Mouse (Mus musculus): ENCODE measurements around the gene Rnf26. TPM values are rescaled to one million over a fixed set of nuclear protein-coding genes. Genes with fewer than 3 reads are reported as not detected.

Gene Rnf26
- polyA plus RNA-seq, 1 experiment from 2014 or later, result 33.7 TPM

GRCm38 (mm10) chr9:44078955-44079756 lies 34.2 kb downstream of the Rnf26 start:
- WGBS, result 43% methylated on average over 16 of the region's 16 CpGs
- no peak overlapping the region for H3K9ac ChIP-seq (replicated peaks)
- H3K4me2 ChIP-seq, result peak overlapping the region; percentile 1; the same call in 1 of the 2 replicates

DNA sequence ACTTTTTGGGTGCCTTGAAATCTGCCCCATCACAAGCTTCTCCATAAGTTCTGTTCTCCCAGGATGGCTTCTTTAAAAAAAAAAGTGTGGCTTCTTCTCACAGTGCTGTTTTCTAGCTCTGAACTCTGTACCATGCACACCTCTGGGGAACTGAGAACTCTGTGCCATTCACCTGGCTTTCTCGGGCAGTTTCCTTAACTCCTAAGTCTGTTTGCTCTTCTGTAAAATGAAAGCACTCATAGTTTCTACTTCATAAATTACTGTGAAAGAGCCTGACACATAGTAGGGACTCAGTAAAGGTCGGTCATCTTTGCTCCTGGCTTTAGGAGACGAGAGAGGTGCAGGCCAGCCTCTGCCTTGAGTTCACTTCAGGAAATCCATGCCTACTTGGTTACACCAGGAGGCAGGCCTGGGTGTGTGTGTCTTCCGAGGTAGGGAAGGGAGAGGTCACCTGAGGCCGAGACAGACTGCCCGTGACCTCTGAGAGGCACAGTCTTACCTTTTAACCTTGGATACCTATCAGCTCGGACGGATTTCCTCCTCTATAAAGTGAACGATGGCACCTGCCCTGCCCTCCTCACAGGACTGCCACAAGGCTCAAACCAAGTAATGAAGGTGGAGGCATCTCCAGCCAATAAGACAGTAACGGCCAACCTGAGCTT lies 35.0 kb downstream of the Rnf26 start:
- H3K27me3 ChIP-seq (replicated peaks), result peaks cover 5% of the 10 kb centered on the region
- H3K36me3 ChIP-seq, result no peaks in the 10 kb centered on the region
- H3K9me3 ChIP-seq (replicated peaks), result no peaks in the 10 kb centered on the region
- no peak overlapping the region for H3K4me3 ChIP-seq (replicated peaks)
- H3K4me1 ChIP-seq, result peaks cover 26% of the 10 kb centered on the region
- no peak overlapping the region for H3K27ac ChIP-seq (replicated peaks)
- H3K4me2 ChIP-seq, result no peak overlapping the region
- ATAC-seq (ENCODE audit: low FRiP score), result no peak
- no peak overlapping the region for H3K9ac ChIP-seq (replicated peaks)
- 86% methylated on average over 10 of the region's 10 CpGs for WGBS

More at GRCm38 (mm10) chr9:44078955-44079756, 34.2 kb downstream of the Rnf26 start:
- no peaks in the 10 kb centered on the region for H3K36me3 ChIP-seq
- peak; percentile 50; the same call in 1 of the 2 replicates for ATAC-seq (ENCODE audit: low FRiP score)
- peaks cover 33% of the 10 kb centered on the region for H3K4me1 ChIP-seq
- no peak overlapping the region for H3K27ac ChIP-seq (replicated peaks)
- no peaks in the 10 kb centered on the region for H3K9me3 ChIP-seq (replicated peaks)
- H3K27me3 ChIP-seq (replicated peaks), result peaks cover 9% of the 10 kb centered on the region
- H3K4me3 ChIP-seq (replicated peaks), result no peak overlapping the region

DNA sequence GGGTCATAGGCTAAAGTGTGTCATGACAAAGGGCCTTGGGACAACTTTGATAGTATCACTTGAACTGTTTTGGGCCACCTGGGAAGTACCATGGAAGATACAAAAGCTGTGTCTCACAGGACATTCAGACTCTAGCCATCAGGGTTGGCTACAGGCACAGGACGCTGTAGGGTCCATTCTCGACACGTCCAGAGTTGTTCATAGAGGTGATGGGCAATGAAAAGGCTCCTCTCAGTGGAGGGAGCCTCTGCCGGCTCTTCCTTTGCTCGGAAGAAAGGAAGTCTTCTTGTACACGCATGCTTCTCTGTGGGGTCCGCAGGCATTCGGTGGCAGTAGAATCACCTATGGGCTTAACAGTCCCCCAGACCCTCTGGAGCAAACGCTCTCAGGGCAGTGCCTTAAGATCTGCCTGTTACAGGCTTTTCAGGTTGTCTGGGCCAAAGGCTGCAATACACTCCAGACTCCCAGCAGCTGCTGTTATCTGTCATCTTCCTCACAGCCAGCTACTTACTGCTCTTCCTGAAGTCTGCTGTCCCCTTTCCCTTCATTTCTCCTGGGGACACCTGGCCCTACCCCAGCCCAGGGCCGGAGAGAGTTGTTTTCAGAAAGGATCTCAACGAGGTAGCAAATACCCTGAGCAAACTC lies 35.9 kb downstream of the Rnf26 start:
- no peak overlapping the region for H3K4me3 ChIP-seq (replicated peaks)
- no peak for ATAC-seq (ENCODE audit: low FRiP score)
- no peaks in the 10 kb centered on the region for H3K36me3 ChIP-seq
- H3K27ac ChIP-seq (replicated peaks), result no peak overlapping the region
- H3K9ac ChIP-seq (replicated peaks), result no peak overlapping the region
- peaks cover 29% of the 10 kb centered on the region for H3K4me1 ChIP-seq
- H3K27me3 ChIP-seq (replicated peaks), result 0 out of 2 replicates have a peak, but pooled peaks cover 3% of the 10 kb centered on the region
- H3K4me2 ChIP-seq, result no peak overlapping the region
- no peaks in the 10 kb centered on the region for H3K9me3 ChIP-seq (replicated peaks)
- 83% methylated on average over 11 of the region's 11 CpGs for WGBS

DNA sequence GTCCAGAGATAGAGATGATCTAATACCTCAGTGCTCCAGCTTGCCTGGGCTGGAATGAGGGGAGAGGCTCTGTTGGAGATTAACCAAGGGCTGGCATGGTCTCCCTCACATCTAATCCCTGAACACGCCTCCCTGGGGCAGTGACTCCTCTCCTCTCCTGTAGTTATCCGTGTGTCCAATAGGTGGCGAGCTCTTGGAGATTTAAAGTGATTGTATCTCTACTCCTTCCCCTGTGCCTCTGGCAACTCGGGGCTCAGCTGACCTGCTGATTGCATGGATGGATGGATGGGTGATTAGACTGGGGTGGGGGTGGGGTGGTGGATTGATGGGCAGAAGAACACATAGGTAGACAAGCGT lies 36.6 kb downstream of the Rnf26 start:
- Histone ChIP-seq H3K27me3 (replicated peaks) (0 out of 2 replicates have a peak, but pooled peaks cover 3% of the 10 kb centered on the region), H3K9ac (replicated peaks) (no peak overlapping the region), H3K4me1 (peaks cover 35% of the 10 kb centered on the region), H3K4me3 (replicated peaks) (no peak overlapping the region), H3K36me3 (no peaks in the 10 kb centered on the region), H3K27ac (replicated peaks) (no peak overlapping the region), H3K4me2 (no peak overlapping the region), H3K9me3 (replicated peaks) (no peaks in the 10 kb centered on the region)
- ATAC-seq (ENCODE audit: low FRiP score), result no peak
- WGBS, result 14% methylated on average over 5 of the region's 5 CpGs

- Histone ChIP-seq H3K4me3 (replicated peaks) (no peak overlapping the region), H3K27ac (replicated peaks) (no peak overlapping the region), H3K9ac (replicated peaks) (no peak overlapping the region), H3K27me3 (replicated peaks) (0 out of 2 replicates have a peak, but pooled peaks cover 3% of the 10 kb centered on the region), H3K9me3 (replicated peaks) (no peaks in the 10 kb centered on the region), H3K4me1 (peaks cover 37% of the 10 kb centered on the region), H3K4me2 (no peak overlapping the region), H3K36me3 (no peaks in the 10 kb centered on the region)
- ATAC-seq (ENCODE audit: low FRiP score), result no peak
- 69% methylated on average over 16 of the region's 16 CpGs for WGBS
These were observed 37.1 kb downstream of the Rnf26 start for GRCm38 (mm10) chr9:44075996-44076763.

DNA sequence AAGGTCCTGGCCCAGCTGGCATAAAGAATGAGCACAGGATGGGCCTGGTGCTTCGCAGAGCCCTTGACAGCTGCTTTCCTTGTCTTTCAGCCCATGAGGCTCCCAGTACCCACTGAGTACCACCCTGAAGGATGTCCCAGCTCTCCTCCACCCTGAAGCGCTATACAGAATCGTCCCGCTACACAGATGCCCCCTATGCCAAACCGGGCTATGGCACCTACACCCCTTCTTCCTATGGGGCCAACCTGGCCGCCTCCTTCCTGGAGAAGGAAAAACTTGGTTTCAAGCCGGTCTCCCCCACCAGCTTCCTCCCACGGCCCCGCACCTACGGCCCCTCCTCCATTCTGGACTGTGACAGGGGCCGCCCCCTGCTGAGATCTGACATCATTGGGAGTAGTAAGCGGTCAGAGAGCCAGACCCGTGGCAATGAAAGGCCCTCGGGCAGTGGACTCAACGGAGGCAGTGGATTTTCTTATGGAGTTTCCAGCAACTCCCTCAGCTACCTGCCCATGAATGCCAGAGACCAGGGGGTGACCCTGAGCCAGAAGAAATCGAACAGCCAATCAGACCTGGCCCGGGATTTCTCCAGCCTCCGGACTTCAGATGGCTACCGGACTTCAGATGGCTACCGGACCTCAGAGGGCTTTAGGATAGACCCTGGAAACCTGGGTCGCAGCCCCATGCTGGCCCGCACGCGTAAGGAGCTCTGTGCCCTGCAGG lies 37.9 kb downstream of the Rnf26 start:
- peaks cover 42% of the 10 kb centered on the region for H3K4me1 ChIP-seq
- H3K4me2 ChIP-seq, result no peak overlapping the region
- H3K4me3 ChIP-seq (replicated peaks), result no peak overlapping the region
- no peaks in the 10 kb centered on the region for H3K9me3 ChIP-seq (replicated peaks)
- 73% methylated on average over 24 of the region's 24 CpGs for WGBS
- H3K9ac ChIP-seq (replicated peaks), result no peak overlapping the region
- no peak overlapping the region for H3K27ac ChIP-seq (replicated peaks)
- 0 out of 2 replicates have a peak, but pooled peaks cover 3% of the 10 kb centered on the region for H3K27me3 ChIP-seq (replicated peaks)
- ATAC-seq (ENCODE audit: low FRiP score), result no peak
- H3K36me3 ChIP-seq, result no peaks in the 10 kb centered on the region

DNA sequence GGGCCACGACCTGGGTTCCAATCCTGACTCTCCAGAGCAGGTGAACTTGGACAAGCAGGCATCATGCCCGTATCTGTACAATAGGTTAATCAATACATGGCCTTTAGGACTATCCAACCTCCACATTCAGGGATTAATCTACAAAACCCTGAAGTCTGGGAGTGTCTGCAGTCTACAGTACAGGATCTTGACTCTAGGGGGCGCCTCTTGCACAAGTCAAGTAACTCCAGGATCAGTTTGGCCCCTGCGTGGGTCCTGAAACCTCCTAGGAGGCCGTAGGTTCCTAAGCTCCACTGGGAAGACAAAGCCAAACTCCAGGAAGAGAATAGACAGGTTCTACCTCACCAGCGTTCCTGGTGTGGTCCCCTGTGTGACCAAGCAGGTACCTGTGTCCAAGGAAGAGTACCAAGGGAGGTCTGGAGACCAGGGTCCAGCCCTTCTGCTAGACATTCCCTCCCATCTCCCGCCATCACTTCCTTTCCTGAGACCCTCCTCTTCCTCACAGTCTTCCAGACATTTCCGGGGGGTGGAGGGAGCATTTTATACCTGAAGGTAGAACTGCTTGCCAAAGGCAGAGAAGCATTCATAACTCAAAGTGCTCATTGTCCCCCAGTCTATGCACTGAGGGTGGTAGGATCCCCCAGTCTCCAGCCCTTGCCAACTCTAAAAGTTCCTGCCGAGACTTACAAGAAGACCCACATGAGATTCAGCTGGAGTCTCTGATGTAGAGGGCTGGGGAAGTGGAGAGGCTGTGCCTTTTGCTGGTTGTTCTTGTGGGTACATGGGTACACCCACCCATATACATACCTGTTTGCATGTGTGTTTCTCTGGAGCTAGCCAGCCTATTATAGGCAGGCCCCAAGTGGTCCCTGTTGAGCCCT lies 38.7 kb downstream of the Rnf26 start:
- no peaks in the 10 kb centered on the region for H3K9me3 ChIP-seq (replicated peaks)
- H3K4me2 ChIP-seq, result no peak overlapping the region

DNA sequence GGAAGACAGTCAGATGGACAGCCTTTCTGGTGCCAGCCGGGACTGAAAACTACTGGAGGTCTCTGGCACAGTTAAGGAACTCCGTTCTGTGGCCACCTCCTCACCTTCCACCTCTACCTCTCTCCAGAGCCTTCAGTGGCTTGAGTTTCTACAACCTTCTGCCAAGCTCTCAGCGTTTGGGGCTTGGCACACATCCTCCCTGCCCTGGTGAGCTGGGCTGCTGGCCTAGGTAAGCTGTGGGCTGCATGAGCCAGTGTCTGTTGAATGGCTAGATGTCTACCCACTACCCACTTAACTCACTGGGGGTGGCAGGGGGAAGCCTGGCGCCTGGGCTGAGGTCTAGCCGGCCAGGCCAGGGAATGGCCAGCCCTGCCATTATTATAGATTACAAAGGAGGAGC lies 40.2 kb downstream of the Rnf26 start:
- 30% methylated on average over 5 of the region's 5 CpGs for WGBS
- peak overlapping the region; percentile 81 for H3K27ac ChIP-seq (replicated peaks)
- H3K4me2 ChIP-seq, result peak overlapping the region; percentile 35
- ATAC-seq (ENCODE audit: low FRiP score), result no peak
- peaks cover 4% of the 10 kb centered on the region; the same call in 1 of the 2 replicates for H3K27me3 ChIP-seq (replicated peaks)
- peaks cover 30% of the 10 kb centered on the region for H3K4me1 ChIP-seq
- no peak overlapping the region for H3K4me3 ChIP-seq (replicated peaks)
- no peaks in the 10 kb centered on the region for H3K36me3 ChIP-seq
- H3K9ac ChIP-seq (replicated peaks), result no peak overlapping the region
- no peaks in the 10 kb centered on the region for H3K9me3 ChIP-seq (replicated peaks)

More for the DNA sequence above, 38.7 kb downstream of the Rnf26 start:
- no peak overlapping the region for H3K4me3 ChIP-seq (replicated peaks)
- no peak overlapping the region for H3K27ac ChIP-seq (replicated peaks)
- no peak for ATAC-seq (ENCODE audit: low FRiP score)
- WGBS, result 60% methylated on average over 9 of the region's 9 CpGs
- H3K36me3 ChIP-seq, result no peaks in the 10 kb centered on the region
- peaks cover 40% of the 10 kb centered on the region for H3K4me1 ChIP-seq
- no peak overlapping the region for H3K9ac ChIP-seq (replicated peaks)
- H3K27me3 ChIP-seq (replicated peaks), result peaks cover 4% of the 10 kb centered on the region; the same call in 1 of the 2 replicates

DNA sequence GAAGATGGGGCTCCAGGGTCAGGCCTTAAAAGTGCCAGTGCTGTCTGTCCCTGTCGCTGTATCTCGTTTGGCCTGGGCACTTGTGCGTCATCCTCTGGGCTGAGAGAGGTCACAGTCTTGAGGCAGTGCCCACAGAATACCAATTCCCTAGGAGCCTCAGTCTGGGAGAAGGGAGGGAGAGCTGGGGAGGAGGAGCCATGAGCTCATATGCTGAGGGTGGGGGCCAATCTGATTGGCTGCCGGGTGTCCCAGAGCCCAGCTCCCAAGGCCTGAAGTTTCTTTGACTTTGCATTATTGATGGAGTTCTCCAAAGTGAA lies 40.8 kb downstream of the Rnf26 start:
- Histone ChIP-seq H3K27ac (replicated peaks) (peak overlapping the region; percentile 81), H3K36me3 (no peaks in the 10 kb centered on the region), H3K9me3 (replicated peaks) (no peaks in the 10 kb centered on the region), H3K4me2 (peak overlapping the region; percentile 35), H3K4me1 (peaks cover 32% of the 10 kb centered on the region), H3K27me3 (replicated peaks) (peaks cover 4% of the 10 kb centered on the region; the same call in 1 of the 2 replicates), H3K4me3 (replicated peaks) (no peak overlapping the region), H3K9ac (replicated peaks) (no peak overlapping the region)
- 7% methylated on average over 4 of the region's 4 CpGs for WGBS
- ATAC-seq (ENCODE audit: low FRiP score), result peak; percentile 64

DNA sequence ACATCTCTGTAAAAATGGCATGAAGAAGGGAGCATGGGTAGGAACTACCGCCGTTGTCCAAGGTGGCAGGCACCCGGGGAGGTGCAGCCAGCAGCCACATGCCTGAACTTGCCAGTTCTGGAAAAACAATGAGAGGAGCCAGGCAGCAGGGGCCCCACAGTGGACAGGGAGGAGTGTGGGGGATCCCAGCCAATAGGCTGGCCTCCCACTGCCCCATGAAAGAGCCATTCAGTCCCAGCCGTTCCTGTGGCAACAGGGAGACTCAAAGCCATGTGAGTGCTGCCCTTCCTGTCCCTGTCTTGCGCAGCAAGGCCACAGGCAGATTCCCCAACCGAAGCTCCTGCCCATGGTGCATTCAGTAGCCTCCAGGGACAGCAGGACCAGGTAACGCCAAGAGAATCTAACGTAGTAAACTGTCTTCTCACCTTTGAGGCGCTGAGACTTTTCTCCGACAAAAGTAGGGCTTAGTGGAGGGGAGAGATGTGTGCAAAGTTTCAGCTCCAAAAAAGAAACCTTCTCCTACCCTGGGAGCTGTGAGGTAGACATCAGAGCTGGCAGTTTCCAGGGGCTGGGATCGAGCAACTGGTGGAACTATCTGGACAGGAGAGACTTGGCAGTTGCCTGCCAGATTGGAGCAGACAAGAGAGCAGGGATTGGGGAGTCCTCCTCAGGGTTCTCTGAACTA lies 41.3 kb downstream of the Rnf26 start:
- Histone ChIP-seq H3K27ac (replicated peaks) (peak overlapping the region; percentile 81), H3K36me3 (no peaks in the 10 kb centered on the region), H3K9me3 (replicated peaks) (no peaks in the 10 kb centered on the region), H3K27me3 (replicated peaks) (peaks cover 4% of the 10 kb centered on the region; the same call in 1 of the 2 replicates), H3K9ac (replicated peaks) (no peak overlapping the region), H3K4me2 (peak overlapping the region; percentile 35), H3K4me3 (replicated peaks) (no peak overlapping the region), H3K4me1 (peaks cover 32% of the 10 kb centered on the region)
- peak; percentile 73 for ATAC-seq (ENCODE audit: low FRiP score)
- WGBS, result 19% methylated on average over 11 of the region's 11 CpGs

All from neural tube, embryonic 15.5 days (tissue).